Mouse (Mus musculus): ENCODE data around the gene Fut1.

DNA sequence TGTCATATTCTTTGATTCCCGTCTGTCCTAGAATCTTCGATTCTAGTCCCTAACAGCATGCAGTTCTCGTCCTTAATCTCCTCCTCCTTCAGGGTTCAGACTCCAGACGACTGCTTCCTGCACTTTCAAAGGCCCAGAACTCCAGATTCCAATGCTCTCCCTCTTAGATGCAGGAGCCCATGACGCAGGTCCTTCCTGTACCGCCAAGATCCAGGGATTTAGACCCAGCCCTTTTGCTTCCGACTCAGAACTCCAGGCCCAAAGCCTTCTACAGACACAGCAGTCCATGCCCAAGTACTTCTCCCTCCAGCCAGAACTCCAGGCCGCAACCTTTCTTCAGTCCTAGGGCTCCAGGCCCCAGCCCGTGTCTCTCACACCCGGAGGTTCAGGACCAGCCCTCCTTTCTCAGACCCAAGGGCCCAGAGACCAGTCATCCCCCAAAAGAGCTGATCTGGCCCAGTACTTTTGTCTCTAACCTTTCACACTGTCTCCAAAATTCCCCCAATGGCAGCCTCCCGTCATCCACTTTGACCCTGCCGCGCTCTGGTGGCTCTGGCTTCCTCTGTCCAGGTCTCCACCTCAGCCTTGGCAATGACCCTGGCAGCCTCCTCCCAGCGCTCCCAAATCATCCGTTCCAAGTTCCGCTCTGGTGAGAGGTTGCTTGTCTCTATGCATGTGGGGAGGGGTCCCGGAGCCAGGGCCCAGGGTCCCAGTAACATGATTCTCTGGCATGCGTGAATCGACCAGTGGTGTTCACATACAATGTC lies 23.3 kb downstream of the Fut1 start:
- no peak for TF ChIP-seq CTCF (IDR thresholded peaks at IDR 0.05; ENCODE audit: extremely low read depth, insufficient read length, insufficient replicate concordance, low read depth, low read length)
- TF ChIP-seq POLR2A (IDR thresholded peaks at IDR 0.05; ENCODE audit: low read depth, low read length): no peak

Measured in small intestine, adult 2 months (tissue).